Mouse (Mus musculus) olfactory bulb, adult 2 months (tissue): ENCODE data around the gene Acvrl1. TPM values are rescaled to one million over a fixed set of nuclear protein-coding genes. Genes with fewer than 3 reads are reported as not detected.
A peak's percentile ranks its signal among the peaks of the same experiment; 100 is the strongest.
"Not testable (repeated sequence)": the region's sequence is repeated elsewhere in the genome, so short reads cannot be mapped to it uniquely, and the experiment has no call there.

Experiments used
- H3K27ac ChIP-seq: fragments of 200-500 bp; 2 replicates; pipeline ENCODE4 v1.5.1; 2012; ENCODE audit warnings: low read depth, low read length; ENCODE audit not compliant: insufficient read depth
- H3K4me1 ChIP-seq: fragments of 200-500 bp; 2 replicates; pipeline ENCODE4 v1.6.1; 2012; ENCODE audit warnings: low read length; ENCODE audit not compliant: control insufficient read depth, insufficient read depth
- H3K4me3 ChIP-seq: fragments of 200-500 bp; 2 replicates; pipeline ENCODE4 v1.5.1; 2012; ENCODE audit warnings: mild to moderate bottlenecking, low read depth, low read length, moderate library complexity; ENCODE audit not compliant: insufficient read depth
- CTCF ChIP-seq: fragments of 200-500 bp; IDR thresholded peaks from 2 replicates; pipeline ENCODE4 v1.5.1; 2012; ENCODE audit warnings: low read depth, mild to moderate bottlenecking, low read length, moderate library complexity; ENCODE audit not compliant: insufficient read depth
- POLR2A ChIP-seq: fragments of 200-500 bp; IDR thresholded peaks from 2 replicates; pipeline ENCODE4 v1.6.1; 2012; ENCODE audit warnings: mild to moderate bottlenecking, low read depth, low read length, moderate library complexity; ENCODE audit not compliant: insufficient read depth
- WGBS: fragments of 180-500 bp; shearing (Covaris S2); methylation state at CpG from one replicate; pipeline ENCODE4 v1.1.7; 2018; 5-methylcytosine and 5-hydroxymethylcytosine counted together
- polyA plus RNA-seq: library from polyadenylated mRNA; stranded (reverse); fragments of >200 nt; gene quantifications from 2 replicates; pipeline ENCODE4 v1.2.4, GENCODE M21; 2012; ENCODE audit warnings: low replicate concordance; ENCODE audit not compliant: missing spikeins, insufficient read depth, insufficient read length

Gene Acvrl1
- polyA plus RNA-seq, 1 experiment = not detected

DNA sequence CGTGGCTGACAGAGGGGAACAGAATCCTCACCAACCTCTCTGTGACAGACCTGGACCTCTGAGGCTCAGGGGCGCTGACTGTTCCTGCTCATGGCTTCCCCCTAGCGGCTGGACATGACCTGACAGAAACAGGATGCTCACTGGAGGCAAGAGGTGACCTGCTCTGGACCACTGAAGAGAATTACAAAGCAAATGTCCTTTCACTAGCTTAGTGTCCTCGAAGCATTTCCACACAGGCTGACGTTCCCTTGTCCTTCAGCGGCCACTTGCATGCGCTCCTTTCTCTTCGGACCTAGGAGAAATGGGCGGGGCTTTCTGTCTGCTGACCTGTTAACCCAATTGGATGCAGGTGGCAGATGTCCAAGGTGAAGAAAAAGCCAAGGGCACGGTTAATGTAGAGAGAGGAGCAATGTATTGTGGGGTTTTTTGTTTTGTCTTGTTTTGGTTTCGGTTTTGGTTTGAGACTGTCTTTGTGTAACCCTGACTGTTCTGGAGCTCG, 22.8 kb upstream of the Acvrl1 start:
- no peak overlapping the region for H3K27ac ChIP-seq
- WGBS = 15% methylated on average over 12 of the region's 12 CpGs
- H3K4me1 ChIP-seq = peaks cover 6% of the 10 kb centered on the region
- peak overlapping the region; percentile 42 for H3K4me3 ChIP-seq
- TF ChIP-seq CTCF (peak; percentile 66; the same call in 1 of the 2 replicates), POLR2A (no peak)

GRCm38 (mm10) chr15:101106011-101106410, 22.3 kb upstream of the Acvrl1 start:
- WGBS = 57% methylated on average over 10 of the region's 10 CpGs
- Histone ChIP-seq H3K4me1 (peaks cover 6% of the 10 kb centered on the region), H3K4me3 (peak overlapping the region; percentile 42; the same call in 1 of the 2 replicates), H3K27ac (no peak overlapping the region)
- TF ChIP-seq POLR2A (no peak), CTCF (no peak)

DNA sequence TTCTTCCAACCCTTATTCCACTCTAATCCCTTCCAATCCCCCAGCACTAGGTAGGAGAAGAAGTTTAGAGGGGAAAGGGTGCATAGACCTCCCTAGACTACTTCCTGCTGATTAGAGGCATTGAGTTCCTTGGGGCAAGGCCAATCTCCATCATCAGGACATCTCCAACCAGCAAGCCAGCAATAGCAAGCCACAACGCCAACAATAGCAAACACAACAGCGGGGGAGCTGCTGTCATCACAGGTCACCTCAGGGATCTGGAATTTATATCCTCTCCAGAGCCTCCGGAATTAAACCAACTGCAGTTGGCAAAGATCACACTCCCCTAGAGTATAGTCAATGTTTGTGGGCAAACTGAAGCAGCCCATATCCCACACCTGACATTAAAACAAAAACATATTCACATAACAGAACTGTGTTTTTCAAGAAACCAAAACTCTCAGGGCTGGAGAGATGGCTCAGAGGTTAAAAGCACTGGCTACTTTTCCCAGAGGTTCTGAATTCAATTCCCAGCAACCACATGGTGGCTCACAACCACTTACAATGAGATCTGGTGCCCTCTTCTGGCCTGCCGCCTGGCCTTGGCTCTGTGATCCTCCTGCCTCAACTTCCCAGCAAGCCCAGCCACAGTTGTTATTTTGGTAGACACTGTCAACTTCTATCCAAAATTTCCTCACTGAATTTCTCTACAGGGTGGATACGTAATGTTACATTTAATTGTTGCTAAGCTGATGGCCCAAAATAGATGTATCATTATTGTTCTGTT, 20.2 kb upstream of the Acvrl1 start:
- Histone ChIP-seq H3K4me1 (peaks cover 6% of the 10 kb centered on the region), H3K27ac (no peak overlapping the region), H3K4me3 (no peak overlapping the region)
- WGBS = 86% methylated on average over 5 of the region's 5 CpGs
- TF ChIP-seq CTCF (no peak), POLR2A (no peak)

GRCm38 (mm10) chr15:101113176-101113575, 15.1 kb upstream of the Acvrl1 start:
- H3K4me3 ChIP-seq = no peak overlapping the region
- WGBS = 68% methylated on average over 8 of the region's 8 CpGs
- TF ChIP-seq POLR2A (no peak), CTCF (no peak)
- 0 out of 2 replicates have a peak, but pooled peaks cover 2% of the 10 kb centered on the region for H3K4me1 ChIP-seq
- no peak overlapping the region; the same call in 1 of the 2 replicates for H3K27ac ChIP-seq

DNA sequence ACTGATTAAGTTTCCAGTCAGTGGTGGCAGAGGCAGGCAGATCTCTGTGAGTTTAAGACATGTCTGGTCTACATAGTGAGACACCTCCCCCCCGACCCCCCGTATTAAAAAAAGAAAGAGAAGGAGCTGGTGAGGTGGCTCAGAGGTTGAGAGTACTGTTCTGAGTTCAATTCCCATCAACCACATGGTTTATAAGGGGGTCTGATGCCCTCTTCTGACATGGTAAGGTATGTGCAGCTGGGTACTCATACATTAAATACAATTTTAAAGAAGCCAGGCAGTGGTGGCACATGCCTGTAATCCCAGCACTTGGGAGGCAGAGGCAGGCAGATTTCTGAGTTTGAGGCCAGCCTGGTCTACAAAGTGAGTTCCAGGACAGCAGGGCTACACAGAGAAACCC, 14.5 kb upstream of the Acvrl1 start:
- not testable (repeated sequence) for H3K4me1 ChIP-seq, H3K4me3 ChIP-seq, H3K27ac ChIP-seq
- 84% methylated on average over 2 of the region's 2 CpGs for WGBS

- Histone ChIP-seq H3K4me3 (no peak within 1 kb of the TSS), H3K27ac (no peak within 1 kb of the TSS), H3K4me1 (0 out of 2 replicates have a peak, but pooled peaks cover 5% of the 10 kb centered on the region)
- TF ChIP-seq CTCF = no peak
- no peak for TF ChIP-seq POLR2A
- 85% methylated on average over 5 of the region's 5 CpGs for WGBS
Observed at GRCm38 (mm10) chr15:101115511-101116110, 12.7 kb upstream of the Acvrl1 start, which contains the start of gene Ankrd33. Gene Ankrd33 (plus strand): TSS chr15:101115755.

DNA sequence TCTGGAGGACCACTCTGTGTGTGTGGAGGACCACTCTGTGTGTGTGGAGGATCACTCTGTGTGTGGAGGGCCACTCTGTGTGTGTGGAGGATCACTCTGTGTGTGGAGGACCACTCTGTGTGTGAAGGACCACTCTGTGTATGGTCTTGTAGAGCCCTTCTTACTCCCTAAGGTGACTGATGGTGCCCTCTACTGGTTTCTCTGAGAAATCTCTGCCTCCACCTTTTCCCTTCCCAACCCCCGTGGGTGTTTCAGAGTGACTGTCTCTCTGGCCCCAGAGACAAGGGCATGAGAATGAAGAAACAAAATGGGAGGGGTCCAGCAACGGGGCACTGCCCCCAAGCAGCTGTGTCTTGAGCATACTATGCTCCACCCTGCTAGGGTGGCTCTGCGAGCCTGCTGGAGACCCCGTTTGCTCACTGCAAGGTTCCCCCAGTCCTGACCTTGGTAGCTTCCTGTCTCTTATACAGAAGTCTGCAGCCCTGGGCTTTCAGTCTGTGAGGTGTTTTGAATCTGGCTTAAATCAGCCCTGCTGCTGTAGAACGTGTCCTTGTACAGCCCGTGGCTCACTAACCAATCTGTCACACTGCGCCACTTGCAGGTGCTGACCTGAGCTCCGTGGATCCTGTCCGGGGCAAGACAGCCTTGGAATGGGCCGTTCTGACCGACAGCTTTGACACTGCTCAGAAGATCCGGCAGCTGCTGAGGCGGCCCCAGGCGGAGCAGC, 9.8 kb upstream of the Acvrl1 start:
- TF ChIP-seq CTCF = no peak
- no peak for TF ChIP-seq POLR2A
- 0 out of 2 replicates have a peak, but pooled peaks cover 4% of the 10 kb centered on the region for H3K4me1 ChIP-seq
- no peak overlapping the region for H3K27ac ChIP-seq
- WGBS = 74% methylated on average over 14 of the region's 14 CpGs
- no peak overlapping the region for H3K4me3 ChIP-seq

DNA sequence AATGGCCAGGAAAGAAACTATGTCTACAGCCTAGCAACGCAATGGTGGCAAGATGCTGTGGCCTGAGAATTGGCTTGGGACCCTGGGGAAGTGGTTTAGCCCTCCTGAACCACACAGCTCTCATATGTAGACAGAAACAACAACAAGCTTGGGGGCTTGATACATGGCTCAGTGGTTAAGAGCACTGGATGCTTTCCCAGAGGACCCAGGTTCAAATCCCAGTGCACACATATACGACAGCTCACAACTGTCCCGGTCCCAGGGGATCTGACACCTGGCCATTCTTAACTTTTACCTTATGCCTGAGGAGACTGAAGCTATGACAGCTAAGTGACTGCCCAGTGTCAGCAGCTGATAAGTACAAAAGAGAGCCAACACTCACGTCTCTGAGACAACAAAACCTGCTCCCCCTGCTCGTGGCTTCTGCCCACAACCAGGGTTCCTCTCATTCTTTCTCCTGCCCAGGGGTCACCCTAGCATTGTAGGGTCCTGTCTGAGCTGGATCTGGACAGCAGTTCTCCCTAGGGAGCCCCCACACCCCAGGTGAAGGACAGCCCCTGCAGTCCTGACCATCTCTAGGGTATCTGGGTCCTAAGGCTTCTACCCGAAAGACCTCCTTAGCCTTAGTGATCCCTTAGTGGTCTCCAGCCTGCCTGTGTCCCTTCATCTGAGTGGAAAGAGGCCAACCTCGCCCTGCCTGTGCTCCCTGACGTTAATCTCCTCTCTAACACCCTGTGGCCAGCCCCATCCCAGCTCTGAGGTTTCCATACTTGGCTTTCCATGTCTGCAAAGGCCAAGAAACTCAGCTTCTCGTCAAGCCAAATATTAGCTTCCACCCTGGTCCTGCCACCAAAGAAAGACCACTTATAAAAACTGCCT, 6.7 kb upstream of the Acvrl1 start:
- H3K4me3 ChIP-seq = no peak overlapping the region
- TF ChIP-seq CTCF (no peak), POLR2A (no peak)
- 90% methylated on average over 9 of the region's 9 CpGs for WGBS
- no peak overlapping the region for H3K27ac ChIP-seq
- 0 out of 2 replicates have a peak, but pooled peaks cover 4% of the 10 kb centered on the region for H3K4me1 ChIP-seq

DNA sequence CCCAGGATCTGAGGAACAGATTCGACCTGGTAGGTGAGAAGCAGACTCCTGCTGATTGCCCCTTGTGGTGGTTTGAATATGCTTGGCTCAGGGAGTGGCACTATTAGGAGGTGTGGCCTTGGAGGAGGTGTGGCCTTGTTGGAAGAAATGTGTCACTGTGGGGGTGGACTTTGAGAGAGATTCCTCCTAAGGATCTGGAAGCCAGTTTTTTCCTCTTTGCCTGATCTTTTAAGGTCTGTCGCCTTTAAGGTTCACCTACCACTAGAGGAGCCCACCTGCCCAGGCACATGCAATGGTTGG, 6.1 kb upstream of the Acvrl1 start:
- TF ChIP-seq POLR2A = no peak
- TF ChIP-seq CTCF = no peak
- 72% methylated on average over 2 of the region's 2 CpGs for WGBS
- Histone ChIP-seq H3K27ac (no peak overlapping the region), H3K4me3 (no peak overlapping the region), H3K4me1 (0 out of 2 replicates have a peak, but pooled peaks cover 4% of the 10 kb centered on the region)
